Mouse (Mus musculus) MEL (cell line): ENCODE data around the gene Gm4353. TPM values are rescaled to one million over a fixed set of nuclear protein-coding genes. Genes with fewer than 3 reads are reported as not detected.

Experiments
- DNase-seq: peaks from one replicate; pipeline ENCODE4 v3.0.0; 2011; ENCODE audit warnings: low read depth, low spot score
- H3K27ac ChIP-seq: 2 replicates; pipeline ENCODE4 v1.5.1; 2012; ENCODE audit warnings: low read depth, mild to moderate bottlenecking, control low read depth, low read length, moderate library complexity; ENCODE audit not compliant: control insufficient read depth
- H3K27me3 ChIP-seq, 2 experiments: fragments of 150-350 bp in 1 of 2; sonication (generic) in 1 of 2; 2 replicates each; pipeline ENCODE4 v1.6.1; 2012; ENCODE audit warnings: low read length in 2 of 2, mild to moderate bottlenecking in 2 of 2, improper control_type of control experiment in 1 of 2, moderate library complexity in 1 of 2; ENCODE audit not compliant: insufficient read depth in 2 of 2, control insufficient read depth in 1 of 2
- H3K36me3 ChIP-seq, 2 experiments: 2 replicates each; pipeline ENCODE4 v1.6.1; 2012 to 2014; ENCODE audit warnings: low read length in 2 of 2, improper control_type of control experiment in 1 of 2, inconsistent platforms in 1 of 2, mild to moderate bottlenecking in 1 of 2; ENCODE audit not compliant: insufficient read depth in 2 of 2, control insufficient read depth in 1 of 2
- H3K4me1 ChIP-seq, 2 experiments: fragments of 150-350 bp in 1 of 2; sonication (generic) in 1 of 2; 2 replicates each; pipeline ENCODE4 v1.6.1; 2012; ENCODE audit warnings: low read length in 2 of 2, improper control_type of control experiment in 1 of 2, mild to moderate bottlenecking in 1 of 2; ENCODE audit not compliant: insufficient read depth in 2 of 2, control insufficient read depth in 1 of 2
- H3K4me3 ChIP-seq, 2 experiments: fragments of 150-350 bp in 1 of 2; sonication (generic) in 1 of 2; 2 replicates each; pipeline ENCODE4 v1.5.1; 2012; ENCODE audit warnings: low read depth in 2 of 2, low read length in 2 of 2, mild to moderate bottlenecking in 2 of 2, moderate library complexity in 2 of 2, control low read depth in 1 of 2, improper control_type of control experiment in 1 of 2; ENCODE audit not compliant: control insufficient read depth in 1 of 2, insufficient read depth in 1 of 2
- H3K79me2 ChIP-seq: 2 replicates; pipeline ENCODE4 v1.6.1; 2012; ENCODE audit warnings: mild to moderate bottlenecking, low read length, moderate library complexity; ENCODE audit not compliant: control insufficient read depth, poor library complexity, insufficient read depth
- H3K9ac ChIP-seq: 2 replicates; pipeline ENCODE4 v1.6.1; 2012; ENCODE audit warnings: low read depth, mild to moderate bottlenecking, control low read depth, low read length, moderate library complexity; ENCODE audit not compliant: control insufficient read depth, poor library complexity, severe bottlenecking
- H3K9me3 ChIP-seq: fragments of 150-350 bp; sonication (generic); replicated peaks from 2 replicates; pipeline ENCODE4 v1.6.1; 2012; ENCODE audit warnings: mild to moderate bottlenecking, low read length, improper control_type of control experiment, moderate library complexity; ENCODE audit not compliant: insufficient read depth
- CTCF ChIP-seq, 3 experiments: IDR thresholded peaks in 2 of 3; conservative IDR thresholded peaks in 1 of 3; 2 replicates each; pipeline ENCODE4 v1.5.1; 2011 to 2012; ENCODE audit warnings: low read length in 3 of 3, low read depth in 2 of 3, mild to moderate bottlenecking in 2 of 3, improper control_type of control experiment in 1 of 3, inconsistent platforms in 1 of 3, mixed read lengths in 1 of 3, moderate library complexity in 1 of 3; ENCODE audit not compliant: control insufficient read depth in 1 of 3, insufficient read depth in 1 of 3, poor library complexity in 1 of 3, severe bottlenecking in 1 of 3
- ELF1 ChIP-seq: IDR thresholded peaks from 2 replicates; pipeline ENCODE4 v1.6.1; 2014; ENCODE audit warnings: low read depth, mild to moderate bottlenecking, inconsistent platforms, low read length, improper control_type of control experiment, moderate library complexity
- GATA1 ChIP-seq: IDR thresholded peaks from 2 replicates; pipeline ENCODE4 v1.6.1; 2011; ENCODE audit warnings: low read depth, low read length, improper control_type of control experiment
- HCFC1 ChIP-seq: IDR thresholded peaks from 2 replicates; pipeline ENCODE4 v1.6.1; 2012; ENCODE audit warnings: low read depth, mild to moderate bottlenecking, inconsistent platforms, low read length, improper control_type of control experiment, moderate library complexity
- MAX ChIP-seq: IDR thresholded peaks from 2 replicates; pipeline ENCODE4 v1.6.1; 2011; ENCODE audit warnings: low read length, improper control_type of control experiment
- MEF2A ChIP-seq: IDR thresholded peaks from 2 replicates; pipeline ENCODE4 v1.6.1; 2014; ENCODE audit warnings: low read depth, mild to moderate bottlenecking, inconsistent platforms, low read length, improper control_type of control experiment; ENCODE audit not compliant: poor library complexity, insufficient replicate concordance, severe bottlenecking; ENCODE audit errors: extremely low read depth
- MXI1 ChIP-seq: IDR thresholded peaks from 2 replicates; pipeline ENCODE4 v1.6.1; 2011; ENCODE audit warnings: mild to moderate bottlenecking, low read depth, low read length, improper control_type of control experiment
- MYB ChIP-seq: IDR thresholded peaks from 2 replicates; pipeline ENCODE4 v1.6.1; 2011; ENCODE audit warnings: mild to moderate bottlenecking, low read depth, low read length, improper control_type of control experiment
- MYC ChIP-seq: IDR thresholded peaks from 2 replicates; pipeline ENCODE4 v1.6.1; 2011; ENCODE audit warnings: low read depth, mild to moderate bottlenecking, low read length, improper control_type of control experiment, moderate library complexity
- NRF1 ChIP-seq: IDR thresholded peaks from 2 replicates; pipeline ENCODE4 v1.6.1; 2014; ENCODE audit warnings: low read depth, mild to moderate bottlenecking, inconsistent platforms, low read length, improper control_type of control experiment, moderate library complexity; ENCODE audit not compliant: poor library complexity, insufficient read depth, severe bottlenecking
- POLR2A ChIP-seq, 2 experiments: IDR thresholded peaks; 2 replicates each; pipeline ENCODE4 v1.6.1; 2011 to 2012; ENCODE audit warnings: low read length in 2 of 2, mild to moderate bottlenecking in 2 of 2, control low read depth in 1 of 2, improper control_type of control experiment in 1 of 2, low read depth in 1 of 2, moderate library complexity in 1 of 2; ENCODE audit not compliant: control insufficient read depth in 1 of 2, insufficient read depth in 1 of 2, poor library complexity in 1 of 2
- POLR2AphosphoS5 ChIP-seq: IDR thresholded peaks from 2 replicates; pipeline ENCODE4 v1.6.1; 2012; ENCODE audit warnings: low read depth, borderline replicate concordance, mild to moderate bottlenecking, inconsistent platforms, low read length, moderate library complexity, mixed read lengths
- RAD21 ChIP-seq: IDR thresholded peaks from 2 replicates; pipeline ENCODE4 v1.6.1; 2011; ENCODE audit warnings: mild to moderate bottlenecking, low read depth, low read length, improper control_type of control experiment
- SMC3 ChIP-seq: IDR thresholded peaks from 2 replicates; pipeline ENCODE4 v1.6.1; 2011; ENCODE audit warnings: low read depth, low read length, improper control_type of control experiment
- TCF12 ChIP-seq: IDR thresholded peaks from 2 replicates; pipeline ENCODE4 v1.6.1; 2014; ENCODE audit warnings: low read depth, mild to moderate bottlenecking, inconsistent platforms, low read length, improper control_type of control experiment, moderate library complexity
- UBTF ChIP-seq: IDR thresholded peaks from 2 replicates; pipeline ENCODE4 v1.6.1; 2012; ENCODE audit warnings: low read depth, mild to moderate bottlenecking, inconsistent platforms, low read length, improper control_type of control experiment, moderate library complexity, borderline replicate concordance; ENCODE audit not compliant: insufficient read depth
- ZC3H11A ChIP-seq: IDR thresholded peaks from 2 replicates; pipeline ENCODE4 v1.6.1; 2012; ENCODE audit warnings: low read depth, mild to moderate bottlenecking, inconsistent platforms, low read length, improper control_type of control experiment
- ZKSCAN1 ChIP-seq: IDR thresholded peaks from 2 replicates; pipeline ENCODE4 v1.6.1; 2012; ENCODE audit warnings: low read depth, mild to moderate bottlenecking, inconsistent platforms, low read length, improper control_type of control experiment, moderate library complexity
- ZMIZ1 ChIP-seq: IDR thresholded peaks from 2 replicates; pipeline ENCODE4 v1.6.1; 2012; ENCODE audit warnings: low read depth, mild to moderate bottlenecking, inconsistent platforms, low read length, improper control_type of control experiment, moderate library complexity
- ZNF384 ChIP-seq: IDR thresholded peaks from 2 replicates; pipeline ENCODE4 v1.6.1; 2012; ENCODE audit warnings: low read depth, mild to moderate bottlenecking, inconsistent platforms, low read length, improper control_type of control experiment
- polyA plus RNA-seq, 2 experiments: library from polyadenylated mRNA; stranded (reverse) in 1 of 2; unstranded in 1 of 2; fragments of >175 nt in 1 of 2; fragments of >200 nt in 1 of 2; gene quantifications; 2 replicates each; pipeline versions ENCODE4 v1.2.1 to v1.2.4; 2012; ENCODE audit warnings: low replicate concordance in 2 of 2, low read depth in 1 of 2; ENCODE audit not compliant: insufficient read length in 2 of 2, insufficient read depth in 1 of 2, missing spikeins in 1 of 2
- total RNA-seq: library from RNA; depleted of rRNA; stranded (reverse); fragments of 300-350 nt; gene quantifications from 2 replicates; pipeline ENCODE4 v1.2.3, GENCODE M21; 2012

Gene Gm4353
- total and polyA plus RNA-seq, 3 experiments, result 21.0 to 22.7 TPM; not detected in 1

DNA sequence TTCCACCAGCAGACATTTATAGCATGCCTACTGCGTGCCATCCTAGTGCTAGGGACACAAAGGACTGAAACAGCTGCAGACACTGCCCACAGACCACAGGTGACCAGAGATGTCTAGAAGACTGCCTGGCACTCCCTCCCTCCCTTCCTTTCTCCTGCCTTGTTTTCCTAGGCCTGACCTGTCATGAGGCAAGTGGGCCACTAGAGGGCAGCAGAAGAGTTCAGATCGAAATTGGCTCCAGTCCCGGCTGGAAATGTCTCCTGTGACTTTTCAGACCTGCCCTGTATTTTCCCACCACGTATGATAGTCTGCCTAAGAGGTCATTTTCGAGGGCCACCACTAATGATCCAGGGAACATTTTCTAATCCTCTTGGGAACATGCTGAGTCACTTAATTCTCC is 47.6 kb upstream of the Gm4353 start (continued):
- TF ChIP-seq MEF2A, result no peak
- no peak for TF ChIP-seq POLR2A (IDR thresholded peaks at IDR 0.05; ENCODE audit: control insufficient read depth in 1 of 2, insufficient read depth in 1 of 2, low read depth in 1 of 2, low read length in 2 of 2, poor library complexity in 1 of 2)
- TF ChIP-seq HCFC1, result no peak
- no peak for TF ChIP-seq ZMIZ1
- TF ChIP-seq POLR2AphosphoS5, result no peak
- no peak for TF ChIP-seq UBTF
- TF ChIP-seq ELF1, result no peak
- TF ChIP-seq ZKSCAN1, result no peak

DNA sequence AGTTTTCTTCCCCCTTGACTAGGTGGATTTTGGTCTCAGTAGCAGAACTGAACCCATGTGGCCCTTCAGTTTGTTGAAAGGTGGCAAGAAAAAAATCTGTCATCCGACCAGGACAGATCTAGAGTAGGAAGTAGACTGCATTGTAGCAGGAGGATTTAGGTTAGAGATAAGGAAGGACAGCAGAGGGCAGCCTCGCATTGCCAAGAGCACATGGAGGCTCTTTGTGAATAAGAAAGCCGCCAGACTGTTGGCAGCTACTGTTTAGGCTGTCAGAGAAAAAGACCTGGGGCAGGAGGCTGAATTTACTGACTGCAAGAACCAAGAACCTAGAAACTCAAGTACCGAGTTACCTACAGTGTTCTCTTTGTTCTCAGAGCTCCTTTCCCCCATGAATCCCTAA is 47.0 kb upstream of the Gm4353 start:
- Histone ChIP-seq H3K27ac (no peak overlapping the region), H3K27me3 (no peaks in the 10 kb centered on the region), H3K4me1 (peaks cover 4 to 6% of the 10 kb centered on the region in 2 experiments; a peak in 2 of 4 replicates), H3K79me2 (no peaks in the 10 kb centered on the region), H3K4me3 (no peak overlapping the region), H3K9ac (peak overlapping the region; percentile 40), H3K36me3 (peaks cover 0 to 7% of the 10 kb centered on the region in 2 experiments; a peak in 2 of 4 replicates), H3K9me3 (no peaks in the 10 kb centered on the region)
- TF ChIP-seq ELF1 (peak; percentile 50; the same call in 1 of the 2 replicates), RAD21 (peak; percentile 51), MXI1 (peak; percentile 36), MYC (peak; percentile 78), TCF12 (no peak), SMC3 (peak; percentile 45), MYB (no peak), CTCF (IDR thresholded peaks at IDR 0.05 in 2 of 3, conservative IDR thresholded peaks at IDR 0.05 in 1 of 3; ENCODE audit: control insufficient read depth in 1 of 3, insufficient read depth in 1 of 3, low read depth in 2 of 3, low read length in 3 of 3, poor library complexity in 1 of 3, severe bottlenecking in 1 of 3) (peak in 2 of 3 experiments; percentile 44 to 58; a peak in 3 of 6 replicates), GATA1 (peak; percentile 51), NRF1 (no peak), MAX (peak; percentile 88), ZC3H11A (no peak), ZNF384 (no peak; the same call in 1 of the 2 replicates)
- peak; percentile 70 for DNase-seq
